Mouse (Mus musculus) urinary bladder, adult 18-20 months (tissue): ENCODE measurements around the gene Prdx6.

Experiments used
- DNase-seq, 2 experiments: peaks; one replicate each; pipeline ENCODE4 v3.0.0; 2022; ENCODE audit warnings: low spot score in 2 of 2, mixed read lengths in 2 of 2

The Prdx6 gene

GRCm38 (mm10) chr1:161250604-161251416, at the start of gene Prdx6:
Gene Prdx6, minus strand, starts transcription at chr1:161251219.
- peak; percentile 68 to 72 for DNase-seq

GRCm38 (mm10) chr1:161288256-161288655, 37.2 kb upstream of the Prdx6 start:
- DNase-seq = no peak

GRCm38 (mm10) chr1:161286726-161287310, 35.8 kb upstream of the Prdx6 start:
- DNase-seq = peak; percentile 19 to 48

- no peak for DNase-seq
Observed at GRCm38 (mm10) chr1:161281054-161281688, 30.2 kb upstream of the Prdx6 start.

GRCm38 (mm10) chr1:161279244-161279908, 28.4 kb upstream of the Prdx6 start:
- no peak for DNase-seq

- DNase-seq = no peak
Observed at GRCm38 (mm10) chr1:161273486-161273885, 22.5 kb upstream of the Prdx6 start.

GRCm38 (mm10) chr1:161271461-161271810, 20.4 kb upstream of the Prdx6 start:
- no peak for DNase-seq

- DNase-seq = no peak
Observed at GRCm38 (mm10) chr1:161270776-161271460, 19.9 kb upstream of the Prdx6 start.

GRCm38 (mm10) chr1:161269346-161269745, 18.3 kb upstream of the Prdx6 start:
- no peak for DNase-seq

GRCm38 (mm10) chr1:161268884-161269283, 17.9 kb upstream of the Prdx6 start:
- DNase-seq = no peak

- DNase-seq = no peak
Observed at GRCm38 (mm10) chr1:161268116-161268515, 17.1 kb upstream of the Prdx6 start.

GRCm38 (mm10) chr1:161264961-161265360, 13.9 kb upstream of the Prdx6 start:
- DNase-seq = peak in 1 of 2 experiments; percentile 45

GRCm38 (mm10) chr1:161263584-161263983, 12.6 kb upstream of the Prdx6 start:
- no peak for DNase-seq

- no peak for DNase-seq
Observed at GRCm38 (mm10) chr1:161262542-161262941, 11.5 kb upstream of the Prdx6 start.

- DNase-seq = no peak
Observed at GRCm38 (mm10) chr1:161260761-161261160, 9.7 kb upstream of the Prdx6 start.

- DNase-seq = no peak
Observed at GRCm38 (mm10) chr1:161259142-161259541, 8.1 kb upstream of the Prdx6 start.

GRCm38 (mm10) chr1:161258331-161258730, 7.3 kb upstream of the Prdx6 start:
- no peak for DNase-seq

GRCm38 (mm10) chr1:161256918-161257317, 5.9 kb upstream of the Prdx6 start:
- DNase-seq = no peak

GRCm38 (mm10) chr1:161254361-161254760, 3.3 kb upstream of the Prdx6 start:
- no peak for DNase-seq

- DNase-seq = no peak
Observed at GRCm38 (mm10) chr1:161252901-161253300, 1.9 kb upstream of the Prdx6 start.

- DNase-seq = no peak
Observed at GRCm38 (mm10) chr1:161252365-161252764, 1.3 kb upstream of the Prdx6 start.
